Mouse (Mus musculus) spleen, postnatal 14 days (tissue): ENCODE data around the gene Rnft2.

Experiments
- DNase-seq, 2 experiments: peaks; one replicate each; pipeline ENCODE4 v3.0.0; 2021 to 2022; ENCODE audit warnings: low spot score in 2 of 2

The Rnft2 gene

DNA sequence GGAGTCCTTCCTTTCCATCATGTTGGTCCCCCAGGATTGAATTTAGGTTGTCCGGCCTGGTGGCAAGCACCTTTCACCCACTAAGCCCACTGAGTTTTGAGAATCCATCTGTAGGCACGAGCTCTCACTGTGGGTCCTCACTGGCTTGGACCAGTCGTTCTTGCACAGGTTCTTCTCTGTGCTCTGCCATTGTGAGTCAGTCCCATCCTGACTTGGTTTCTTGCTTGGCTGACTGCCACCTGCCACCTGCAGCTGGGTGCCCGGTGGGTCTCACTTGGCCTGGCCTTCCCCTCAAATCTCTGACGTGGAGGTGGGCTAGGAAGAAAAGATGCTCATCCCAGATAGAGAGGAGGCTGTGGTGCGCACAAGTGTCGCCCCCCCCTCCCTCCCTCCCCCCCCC is 6.1 kb upstream of the Rnft2 start:
- DNase-seq: no peak

DNA sequence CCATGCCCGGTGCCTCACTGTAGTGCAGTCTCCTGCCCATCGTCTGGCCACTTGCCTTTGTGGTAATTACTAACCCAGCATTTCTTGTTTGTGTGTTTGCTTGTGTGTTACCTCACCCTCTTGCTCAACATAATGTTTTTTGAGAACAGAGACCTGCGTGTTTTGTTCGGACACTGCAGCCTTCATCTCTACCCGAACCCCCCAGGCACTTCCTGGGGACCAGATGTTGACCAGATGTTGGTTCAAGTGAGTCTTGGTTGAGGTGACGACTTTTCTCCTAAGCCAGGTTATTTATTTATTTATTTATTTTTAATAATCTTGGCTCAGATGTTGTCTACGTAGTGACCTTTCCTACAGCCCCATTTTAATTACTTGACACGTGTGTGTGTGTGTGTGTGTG is 2.5 kb upstream of the Rnft2 start:
- DNase-seq: no peak

DNA sequence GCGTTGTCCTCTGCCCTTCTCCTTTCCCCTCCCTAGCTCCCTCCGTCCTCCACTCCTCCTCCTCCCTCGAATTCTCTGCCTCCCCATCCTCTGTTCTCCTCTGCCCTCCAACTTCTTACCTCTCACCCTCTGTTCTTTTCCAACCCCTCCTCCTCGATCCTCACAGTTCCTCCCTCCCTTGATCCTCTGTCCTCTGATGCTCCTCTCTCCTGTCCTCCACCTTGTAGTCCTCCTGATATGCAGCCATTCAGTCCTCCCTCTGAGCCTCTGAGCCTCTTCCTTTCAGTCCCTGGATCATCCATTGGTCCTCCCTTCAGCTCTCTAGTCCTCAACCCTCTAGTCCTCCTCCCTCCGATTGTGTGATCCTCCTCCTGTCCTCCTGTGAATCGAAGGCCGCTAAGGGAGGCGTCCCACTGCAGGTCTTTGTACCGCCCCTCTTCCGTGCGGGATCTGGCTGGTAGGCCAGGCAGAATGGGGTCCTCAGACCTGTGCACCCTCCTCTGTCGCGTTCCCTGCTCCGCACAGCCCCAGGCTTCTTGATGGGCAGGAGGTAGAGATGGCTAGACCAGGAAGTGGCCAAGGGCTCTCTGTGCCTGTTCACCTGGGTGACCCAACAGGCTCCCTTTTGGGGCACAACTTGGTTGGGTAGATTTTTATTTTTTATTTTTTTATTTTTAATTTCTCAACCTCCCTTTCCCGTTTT is 841 bp upstream of the Rnft2 start:
- no peak for DNase-seq

DNA sequence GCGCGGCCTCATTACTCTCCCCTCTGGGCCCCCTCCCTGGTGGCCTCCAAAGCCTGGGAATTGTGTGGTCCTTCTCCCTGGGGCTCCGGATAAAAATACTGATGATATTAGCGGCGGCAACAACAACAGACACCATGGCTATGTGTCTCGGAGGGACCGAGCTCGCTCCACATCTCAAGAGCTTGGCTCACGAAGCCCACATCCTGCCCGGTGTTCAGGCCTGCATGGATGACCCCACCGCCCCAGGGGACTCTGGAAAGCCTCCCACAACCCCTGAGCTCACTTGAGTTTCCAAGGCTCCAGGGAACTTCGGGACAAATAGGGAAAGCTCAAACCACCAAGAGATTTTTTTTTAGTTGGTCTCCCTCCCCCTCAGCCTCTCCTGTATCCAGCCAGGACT is 5.2 kb downstream of the Rnft2 start:
- no peak for DNase-seq

DNA sequence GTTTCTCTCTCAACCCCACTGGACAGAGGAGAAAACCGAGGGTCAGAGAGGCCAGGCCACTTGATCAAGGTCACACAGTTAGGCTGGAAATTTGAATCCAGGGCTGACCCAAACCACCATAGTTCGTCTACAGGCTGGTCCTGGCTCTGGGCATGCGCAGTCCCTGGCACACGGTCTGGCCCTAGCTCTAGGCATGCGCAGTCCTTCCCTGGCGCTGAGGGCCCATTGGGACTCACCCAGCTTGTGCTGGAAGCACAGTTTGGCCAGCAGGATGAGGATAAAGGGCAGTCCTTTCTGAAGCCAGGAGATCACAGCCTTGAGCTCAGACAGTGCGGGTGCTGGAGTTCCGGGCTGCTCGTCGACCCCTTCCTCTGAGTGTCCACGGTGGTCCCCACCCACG is 8.0 kb downstream of the Rnft2 start:
- DNase-seq: no peak

DNA sequence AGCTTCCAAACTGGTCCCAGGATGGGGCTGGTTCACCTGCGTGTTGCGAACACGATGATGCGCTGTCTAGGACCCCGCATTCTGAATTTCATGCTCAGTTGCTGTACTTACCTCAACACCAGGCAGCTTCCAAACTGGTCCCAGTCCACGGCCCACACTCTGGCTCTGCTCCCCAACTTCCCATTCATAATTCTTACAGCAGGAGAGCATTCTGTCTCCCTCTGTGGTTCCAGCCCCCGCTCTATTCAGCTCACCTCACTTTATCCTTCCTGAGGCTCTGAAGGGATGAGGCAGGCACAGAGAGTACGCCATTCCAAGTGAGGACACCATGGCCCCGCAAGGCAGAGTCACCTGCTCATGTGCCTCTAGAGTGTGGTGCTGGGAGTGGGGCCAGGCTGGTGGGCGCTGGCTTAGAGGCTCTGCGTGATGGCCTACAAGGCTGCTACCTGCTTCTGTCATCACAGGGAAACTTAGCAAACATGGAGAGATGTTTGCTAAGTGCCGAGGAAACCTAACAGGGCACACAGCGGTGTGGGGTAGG is 14.8 kb downstream of the Rnft2 start:
- DNase-seq: no peak

DNA sequence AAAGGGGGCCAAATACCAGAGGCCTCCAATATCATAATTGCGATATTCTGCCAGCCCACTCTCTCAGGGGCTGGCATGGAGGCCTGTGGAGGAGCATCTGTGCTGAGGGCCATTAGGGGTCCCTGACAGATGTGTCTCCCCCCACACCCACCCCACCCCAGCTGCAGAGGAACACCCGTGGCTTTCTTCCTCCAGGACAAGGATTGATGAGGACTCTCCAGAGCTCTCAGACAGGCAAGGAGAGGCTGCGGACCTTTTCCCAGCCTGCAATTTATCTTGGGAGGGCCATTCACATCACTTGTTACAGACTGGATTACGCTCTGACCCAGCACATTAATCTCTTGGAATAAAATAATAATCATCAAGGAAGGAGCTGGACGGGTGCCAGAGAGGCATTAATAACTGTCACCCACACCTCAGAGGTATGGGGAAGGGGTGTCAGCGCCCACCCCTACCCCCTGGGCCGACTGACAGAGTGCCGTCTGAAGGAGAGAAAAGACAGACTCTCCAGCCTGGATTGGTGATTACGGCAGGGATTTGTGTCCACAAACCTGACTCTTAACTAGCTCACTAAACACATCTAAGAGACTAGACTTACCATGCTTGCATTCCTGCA is 21.7 kb downstream of the Rnft2 start:
- DNase-seq: no peak

DNA sequence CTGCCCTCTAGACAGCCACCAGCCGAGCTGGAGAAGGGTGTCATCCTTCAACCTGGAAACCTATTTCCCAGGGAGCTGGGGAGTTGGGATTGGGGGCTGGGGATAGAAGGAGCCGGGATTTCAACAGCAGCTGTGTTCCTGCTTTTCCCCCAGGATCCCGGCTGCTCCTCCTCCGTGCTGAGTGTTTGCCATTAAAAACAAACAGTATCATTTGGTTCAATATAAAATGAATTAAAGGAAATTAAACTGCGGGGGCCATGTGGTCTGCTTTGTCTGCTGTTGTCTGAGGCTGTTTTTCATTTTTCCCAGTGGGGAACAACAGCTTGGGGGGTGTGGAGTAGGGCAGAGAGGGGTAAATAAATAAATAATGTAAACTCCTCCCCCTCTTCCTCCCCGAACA is 27.5 kb downstream of the Rnft2 start:
- no peak for DNase-seq

DNA sequence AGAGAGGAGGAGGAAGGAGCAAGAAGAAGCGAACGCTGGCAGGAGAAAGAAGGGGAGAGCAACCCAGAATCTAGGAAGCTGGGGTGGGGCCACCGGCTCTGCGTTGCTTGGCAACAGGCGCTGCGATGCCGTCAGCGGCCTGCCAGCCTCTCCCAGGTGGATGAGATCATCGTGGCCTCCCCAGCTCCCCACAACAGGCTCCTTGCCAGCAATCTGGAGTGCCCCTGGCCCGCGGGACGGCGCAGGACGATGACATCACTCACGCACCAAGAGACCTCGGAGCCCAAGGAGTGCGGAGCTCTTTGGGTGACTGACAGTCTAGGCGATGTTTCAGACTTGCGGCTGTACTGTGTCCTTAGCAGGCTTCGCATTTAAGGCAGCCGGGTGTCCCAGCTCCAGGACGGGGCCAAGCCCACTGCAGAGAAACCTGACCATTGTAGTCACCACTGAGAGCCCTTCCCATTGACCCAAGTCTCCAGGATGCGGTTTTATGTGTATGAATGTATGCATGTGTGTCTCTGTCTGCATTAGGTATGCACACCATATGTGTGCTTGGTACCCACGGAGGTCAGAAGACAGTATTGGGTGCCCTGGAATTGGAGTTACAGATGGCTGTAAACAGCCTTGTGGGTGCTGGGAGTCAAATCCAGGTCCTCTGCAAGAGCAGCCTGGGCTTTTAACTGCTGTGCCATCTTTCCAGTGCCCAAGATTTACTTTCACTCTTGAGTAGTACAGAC is 30.3 kb downstream of the Rnft2 start:
- no peak for DNase-seq

DNA sequence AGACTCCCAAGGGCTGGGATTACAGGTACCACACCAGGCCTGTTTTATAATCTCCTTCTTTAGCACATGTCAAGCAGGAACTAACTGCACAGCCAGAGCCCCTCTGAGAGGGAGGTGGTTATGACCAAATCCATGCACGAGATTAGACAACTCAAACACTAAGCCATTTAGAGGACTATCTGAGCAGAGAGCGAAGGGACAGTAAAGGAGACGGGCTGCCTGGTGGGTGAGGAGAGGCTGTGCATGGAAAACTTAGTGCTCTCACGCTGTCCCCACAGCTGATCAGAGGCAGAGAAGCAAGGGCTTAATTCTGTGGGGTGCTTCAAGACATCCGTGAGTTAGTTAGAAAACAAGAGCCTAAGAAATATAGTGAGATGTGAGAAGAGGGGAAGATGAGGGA is 30.9 kb downstream of the Rnft2 start:
- DNase-seq: no peak

DNA sequence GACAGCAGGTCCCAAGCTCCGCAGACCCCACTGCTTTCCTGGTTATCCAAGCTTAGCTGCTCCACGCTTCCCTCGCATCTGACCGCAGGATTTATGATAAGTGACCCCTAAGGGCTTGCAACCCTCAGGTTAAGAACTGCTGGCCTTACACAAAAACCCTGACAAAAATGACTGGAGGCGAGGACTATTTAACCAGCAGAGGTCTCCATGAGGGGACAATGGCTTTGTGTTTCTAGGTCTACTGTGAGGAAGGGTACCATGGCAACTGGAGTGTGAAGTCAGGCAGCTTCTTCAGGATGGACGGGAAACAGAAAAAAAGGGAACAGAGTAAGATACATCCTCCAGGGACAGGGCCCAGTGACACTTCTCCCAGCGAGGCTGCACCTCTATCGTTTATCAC is 39.1 kb downstream of the Rnft2 start:
- DNase-seq: no peak

DNA sequence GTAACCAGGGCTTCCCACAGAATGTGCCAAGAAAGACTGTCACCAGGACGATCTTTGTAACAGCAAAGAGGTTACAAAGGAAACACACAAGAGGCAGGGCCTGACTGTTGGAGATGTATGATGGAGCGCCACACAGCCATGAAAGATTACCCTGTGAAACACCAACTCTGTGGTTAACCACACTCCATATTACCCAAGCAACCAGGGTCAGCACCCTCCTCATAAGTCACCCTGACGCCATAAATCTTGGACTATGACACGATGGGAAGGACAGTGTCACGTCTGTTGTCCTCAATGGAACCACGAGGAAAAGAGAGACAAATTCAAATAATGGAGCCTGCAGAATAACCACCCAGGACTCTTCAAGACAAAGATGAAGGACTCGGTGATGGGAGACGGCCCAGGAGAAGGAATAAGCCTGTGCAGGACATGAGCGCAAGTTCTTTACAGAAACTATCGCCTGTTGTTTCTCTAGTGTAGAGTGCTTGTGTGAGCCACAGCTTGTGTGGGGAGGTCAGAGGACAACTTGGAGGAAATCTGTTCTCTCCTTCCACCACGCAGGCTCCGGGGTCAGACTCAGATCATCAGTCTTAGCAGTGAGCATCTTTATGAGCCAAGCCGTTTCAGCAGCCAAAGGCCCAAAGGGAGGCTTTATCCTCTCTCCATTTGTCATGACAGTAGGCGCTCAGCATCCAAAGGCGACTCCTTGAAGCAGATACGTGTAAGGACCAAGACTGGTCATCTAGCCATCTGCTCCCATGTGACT is 40.1 kb downstream of the Rnft2 start:
- DNase-seq: no peak

DNA sequence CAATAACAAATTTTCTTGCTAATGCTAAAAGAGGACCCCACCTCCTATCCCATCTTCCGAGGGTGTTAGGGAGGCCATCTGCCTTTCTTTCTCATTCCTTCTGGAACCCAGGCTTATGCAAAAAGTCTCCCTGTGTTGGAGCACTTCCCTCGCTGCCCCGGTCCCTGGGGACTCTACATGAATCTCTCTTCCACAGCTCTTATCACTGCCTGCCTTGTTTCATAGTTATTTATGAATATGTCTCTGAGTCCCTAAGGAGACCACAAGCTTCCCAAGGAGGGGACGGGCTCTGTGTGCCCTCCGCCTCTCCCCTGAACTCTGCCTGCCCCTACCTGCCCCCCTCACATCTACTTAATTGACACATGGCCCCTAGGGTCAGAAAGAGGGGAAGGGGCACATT is 45.2 kb downstream of the Rnft2 start:
- no peak for DNase-seq

DNA sequence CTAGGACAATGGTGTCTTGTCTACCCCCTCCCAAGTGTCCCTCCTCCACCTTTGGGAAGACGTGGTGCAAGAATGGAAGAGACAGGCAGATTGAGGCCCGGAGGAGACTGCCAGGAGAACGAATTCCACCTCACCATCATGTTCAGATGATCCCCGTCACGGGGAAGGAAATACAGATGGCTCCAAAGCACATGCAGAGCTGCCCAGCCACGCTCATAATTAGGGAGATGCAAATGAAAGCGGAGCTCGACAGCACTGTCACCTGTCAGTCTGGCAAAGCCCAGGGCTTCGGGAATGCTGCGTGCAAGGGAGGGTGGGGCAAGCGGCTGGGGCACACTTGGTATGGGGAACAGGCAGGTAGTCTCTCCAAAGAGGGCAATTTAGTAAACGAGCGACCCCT is 47.5 kb downstream of the Rnft2 start:
- no peak for DNase-seq

DNA sequence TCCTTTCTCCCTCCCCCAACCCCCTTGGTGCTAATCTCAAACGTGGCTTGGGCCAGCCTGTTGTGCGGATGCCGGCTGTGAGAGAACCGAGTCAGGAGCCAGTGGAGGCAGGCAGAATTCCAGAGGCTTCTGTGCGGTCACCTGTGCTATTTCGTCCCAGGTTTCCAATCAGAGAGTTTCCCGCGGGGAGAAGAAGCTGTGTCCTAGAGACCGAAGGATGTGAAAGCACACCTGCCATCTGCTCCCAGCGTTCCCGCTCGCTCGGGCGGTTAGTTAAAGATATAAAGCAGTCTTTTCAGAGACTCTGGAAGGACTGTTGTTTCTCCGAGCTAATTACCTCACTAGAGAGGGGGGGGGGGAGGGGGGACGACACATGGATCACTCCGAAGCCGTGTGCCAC is 52.7 kb downstream of the Rnft2 start:
- DNase-seq: no peak

DNA sequence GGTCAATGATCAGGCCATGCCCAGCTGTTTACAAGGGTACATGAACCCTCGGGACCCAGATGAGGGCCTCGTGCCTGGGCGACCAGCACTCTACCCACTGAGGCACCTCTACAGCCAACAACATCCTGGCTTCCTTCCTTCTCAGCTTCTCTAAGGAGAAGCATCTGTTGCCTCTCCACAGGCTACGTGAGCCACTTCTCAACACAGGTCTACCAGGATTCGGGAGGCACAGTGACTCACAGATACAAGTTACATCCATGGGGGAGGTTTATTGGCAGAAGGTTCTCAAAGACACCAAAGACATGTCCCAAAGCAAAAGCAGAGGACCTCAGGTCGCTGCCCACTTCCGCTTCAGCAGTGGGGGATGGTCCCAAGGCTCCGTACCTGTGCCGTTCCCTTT is 54.4 kb downstream of the Rnft2 start:
- no peak for DNase-seq

DNA sequence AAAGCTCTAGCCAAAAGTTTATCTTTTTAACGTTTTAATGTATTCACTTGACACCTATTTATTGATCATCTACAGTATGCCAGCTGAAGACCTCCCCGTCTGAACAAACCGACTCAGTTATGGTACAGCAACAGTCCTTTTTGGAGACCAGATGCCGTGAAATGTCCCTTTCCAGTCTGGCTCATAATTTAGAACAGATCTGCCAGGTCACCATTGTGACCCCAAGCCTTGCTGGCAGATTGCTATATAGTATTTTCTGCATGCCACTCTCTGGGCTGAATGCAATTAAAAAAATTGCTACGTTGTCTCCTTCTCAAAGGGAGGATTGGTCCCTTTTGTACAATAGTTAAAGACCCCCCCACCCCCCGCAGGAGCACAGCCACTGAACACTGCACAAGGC is 56.6 kb downstream of the Rnft2 start:
- DNase-seq: no peak

DNA sequence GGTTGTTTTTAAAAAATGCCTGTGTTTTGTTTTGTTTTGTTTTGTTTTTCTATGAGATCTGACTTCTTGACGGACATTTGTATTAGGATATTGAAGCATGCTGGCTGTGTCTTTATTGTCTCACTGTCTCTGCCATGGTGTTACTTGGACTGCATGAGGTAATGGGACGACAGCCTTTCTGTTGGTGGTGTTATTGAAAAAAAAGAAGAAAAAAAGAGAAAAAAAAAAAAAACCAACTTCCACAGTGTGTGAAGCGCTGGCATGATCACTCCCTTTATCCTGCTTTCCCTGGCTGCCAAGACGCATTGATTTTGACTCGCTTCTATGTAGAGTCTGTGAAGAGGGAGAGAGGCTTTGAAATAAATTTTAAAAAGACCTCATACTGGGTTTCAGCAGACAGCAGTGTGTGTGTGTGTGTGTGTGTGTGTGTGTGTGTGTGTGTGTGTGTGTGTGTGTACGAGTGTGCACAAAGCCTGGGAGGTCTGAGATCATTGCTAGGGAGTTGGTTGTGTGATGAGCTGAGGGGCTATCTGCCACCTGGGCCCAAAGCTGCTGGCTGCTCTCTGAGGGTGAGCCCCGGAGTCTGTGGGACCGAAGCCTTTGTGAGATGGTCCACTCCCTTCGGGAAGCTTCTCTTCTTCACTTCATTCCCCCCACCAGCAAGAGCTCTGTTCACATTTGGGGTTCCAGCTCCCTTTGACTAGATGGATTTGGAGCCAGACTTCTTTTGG is 57.8 kb downstream of the Rnft2 start:
- no peak for DNase-seq

DNA sequence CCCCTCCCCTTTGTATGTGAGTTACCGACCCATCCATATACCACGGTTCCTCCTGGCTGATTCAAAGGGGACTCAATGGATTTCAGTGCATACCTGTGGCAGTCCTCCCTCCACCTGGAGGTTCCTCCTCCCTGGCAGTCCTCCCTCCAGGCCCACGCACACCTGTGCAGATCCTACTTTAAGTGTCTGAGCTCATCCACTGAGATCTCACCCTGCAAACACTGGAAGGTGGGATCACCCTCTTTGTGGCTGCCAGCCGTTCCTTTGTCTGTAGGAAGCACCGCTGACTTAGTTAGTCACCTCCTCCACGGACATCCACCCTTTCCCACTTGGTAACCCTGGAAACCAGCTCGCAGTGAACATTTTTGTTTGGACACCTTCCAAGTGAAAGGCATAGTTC is 67.3 kb downstream of the Rnft2 start:
- no peak for DNase-seq

DNA sequence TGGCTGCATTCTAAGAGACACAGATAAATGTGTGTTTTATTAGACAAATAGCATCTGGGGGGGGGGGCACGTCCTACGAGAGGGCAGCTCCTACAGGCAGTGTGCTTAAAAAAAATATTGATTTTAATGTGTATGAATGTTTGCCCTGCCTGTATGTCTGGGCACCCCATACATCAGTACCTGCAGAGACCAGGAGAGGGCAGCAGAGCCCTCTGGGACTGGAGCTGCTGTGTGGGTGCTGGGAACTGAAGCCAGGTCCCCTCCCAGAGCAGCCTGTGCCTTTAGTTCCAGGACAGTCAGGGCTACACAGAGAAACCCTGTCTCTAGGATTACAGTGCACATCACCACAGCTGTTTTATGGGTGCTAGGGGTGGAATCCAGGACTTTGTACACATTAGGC is 69.8 kb downstream of the Rnft2 start:
- no peak for DNase-seq

DNA sequence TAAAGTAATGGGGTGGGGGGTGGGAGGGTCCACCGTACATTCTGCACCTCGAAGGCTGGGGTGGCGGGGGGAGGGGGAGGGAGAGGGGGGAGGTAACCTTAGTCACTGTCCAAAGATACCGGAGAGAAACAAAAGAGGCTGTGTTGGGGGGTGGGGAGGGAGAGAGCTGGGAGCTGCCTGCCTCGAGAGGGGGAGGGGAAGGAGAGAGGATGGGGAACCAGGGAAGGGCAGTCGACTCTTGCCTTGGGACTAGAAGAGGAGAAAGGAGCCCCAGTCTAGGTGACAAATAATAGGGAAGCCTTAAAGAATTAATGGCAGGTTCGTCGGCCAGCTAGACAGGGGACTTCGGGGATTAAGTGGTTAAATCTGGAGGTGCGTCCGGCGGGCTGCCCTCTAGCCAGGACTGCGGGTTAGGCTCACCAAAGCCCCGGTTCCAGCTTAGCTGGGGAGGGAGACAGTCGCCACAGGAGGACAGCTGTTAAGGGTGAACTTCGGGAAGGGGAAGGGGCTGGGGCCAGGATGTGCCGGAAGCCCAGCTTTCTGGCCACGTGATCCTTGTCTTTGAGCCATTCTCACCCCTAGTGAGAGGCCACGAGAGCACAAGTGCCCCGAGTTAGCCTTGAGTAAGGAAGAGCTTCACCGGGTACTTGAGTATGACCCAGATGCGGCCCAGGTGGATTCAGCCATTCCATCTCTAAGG is 70.5 kb downstream of the Rnft2 start:
- DNase-seq: no peak
